Mouse (Mus musculus): ENCODE results near the gene Farp1. TPM values are rescaled to one million over a fixed set of nuclear protein-coding genes. Genes with fewer than 3 reads are reported as not detected.

Gene Farp1
- polyA plus RNA-seq, 1 experiment from 2014 or later = 36.8 TPM

- no peaks in the 10 kb centered on the region for H3K9me3 ChIP-seq (ENCODE audit: low read depth, low read length)
- no peak overlapping the region for H3K9ac ChIP-seq
- no peak overlapping the region for H3K27ac ChIP-seq (ENCODE audit: low read depth)
- no peak overlapping the region for H3K4me2 ChIP-seq
- TF ChIP-seq CTCF (IDR thresholded peaks at IDR 0.05; ENCODE audit: low read depth) = no peak
- ATAC-seq (ENCODE audit: insufficient read depth) (no peak), DNase-seq (no peak)
- WGBS = 75% methylated on average over 7 of the region's 7 CpGs
- H3K36me3 ChIP-seq (ENCODE audit: insufficient read depth) = no peaks in the 10 kb centered on the region
- 0 out of 2 replicates have a peak, but pooled peaks cover 8% of the 10 kb centered on the region for H3K4me1 ChIP-seq (ENCODE audit: insufficient read depth)
- H3K27me3 ChIP-seq (ENCODE audit: insufficient read depth, low read length) = no peaks in the 10 kb centered on the region
- H3K4me3 ChIP-seq (ENCODE audit: low read depth, low read length) = no peak overlapping the region
Observed at GRCm38 (mm10) chr14:121322641-121323040, 287.6 kb downstream of the Farp1 start.

GRCm38 (mm10) chr14:121324521-121325330, 289.7 kb downstream of the Farp1 start:
- no peaks in the 10 kb centered on the region for H3K27me3 ChIP-seq (ENCODE audit: insufficient read depth, low read length)
- H3K4me1 ChIP-seq (ENCODE audit: insufficient read depth) = no peaks in the 10 kb centered on the region
- H3K4me2 ChIP-seq = no peak overlapping the region
- no peak overlapping the region for H3K27ac ChIP-seq (ENCODE audit: low read depth)
- H3K36me3 ChIP-seq (ENCODE audit: insufficient read depth) = no peaks in the 10 kb centered on the region
- ATAC-seq (ENCODE audit: insufficient read depth) (no peak), DNase-seq (no peak)
- WGBS = 76% methylated on average over 17 of the region's 17 CpGs
- H3K4me3 ChIP-seq (ENCODE audit: low read depth, low read length) = no peak overlapping the region
- no peaks in the 10 kb centered on the region for H3K9me3 ChIP-seq (ENCODE audit: low read depth, low read length)
- TF ChIP-seq CTCF (IDR thresholded peaks at IDR 0.05; ENCODE audit: low read depth) = no peak
- no peak overlapping the region for H3K9ac ChIP-seq

- no peak for DNase-seq
- Histone ChIP-seq H3K4me1 (ENCODE audit: insufficient read depth) (no peaks in the 10 kb centered on the region), H3K36me3 (ENCODE audit: insufficient read depth) (no peaks in the 10 kb centered on the region), H3K4me2 (no peak overlapping the region), H3K9ac (no peak overlapping the region), H3K4me3 (ENCODE audit: low read depth, low read length) (no peak overlapping the region), H3K27ac (ENCODE audit: low read depth) (no peak overlapping the region), H3K9me3 (ENCODE audit: low read depth, low read length) (no peaks in the 10 kb centered on the region), H3K27me3 (ENCODE audit: insufficient read depth, low read length) (no peaks in the 10 kb centered on the region)
- WGBS = 76% methylated on average over 2 of the region's 2 CpGs
- ATAC-seq (ENCODE audit: insufficient read depth) = no peak; the same call in 1 of the 2 replicates
- TF ChIP-seq CTCF (IDR thresholded peaks at IDR 0.05; ENCODE audit: low read depth) = no peak
Observed at GRCm38 (mm10) chr14:121326432-121326831, 291.4 kb downstream of the Farp1 start.

- Histone ChIP-seq H3K27me3 (ENCODE audit: insufficient read depth, low read length) (no peaks in the 10 kb centered on the region), H3K27ac (ENCODE audit: low read depth) (no peak overlapping the region), H3K4me2 (no peak overlapping the region), H3K9ac (no peak overlapping the region), H3K4me1 (ENCODE audit: insufficient read depth) (no peaks in the 10 kb centered on the region), H3K9me3 (ENCODE audit: low read depth, low read length) (no peaks in the 10 kb centered on the region), H3K4me3 (ENCODE audit: low read depth, low read length) (no peak overlapping the region), H3K36me3 (ENCODE audit: insufficient read depth) (no peaks in the 10 kb centered on the region; the same call in 1 of the 2 replicates)
- ATAC-seq (ENCODE audit: insufficient read depth) (no peak), DNase-seq (no peak)
- TF ChIP-seq CTCF (IDR thresholded peaks at IDR 0.05; ENCODE audit: low read depth) = no peak
- 68% methylated on average over 5 of the region's 5 CpGs for WGBS
Observed at GRCm38 (mm10) chr14:121328878-121329277, 293.9 kb downstream of the Farp1 start.

- Histone ChIP-seq H3K4me1 (ENCODE audit: insufficient read depth) (no peaks in the 10 kb centered on the region), H3K36me3 (ENCODE audit: insufficient read depth) (peaks cover under 1% of the 10 kb centered on the region; the same call in 1 of the 2 replicates), H3K9me3 (ENCODE audit: low read depth, low read length) (no peaks in the 10 kb centered on the region), H3K4me2 (no peak overlapping the region), H3K27ac (ENCODE audit: low read depth) (no peak overlapping the region), H3K27me3 (ENCODE audit: insufficient read depth, low read length) (no peaks in the 10 kb centered on the region), H3K9ac (no peak overlapping the region), H3K4me3 (ENCODE audit: low read depth, low read length) (no peak overlapping the region)
- TF ChIP-seq CTCF (IDR thresholded peaks at IDR 0.05; ENCODE audit: low read depth) = no peak
- 68% methylated on average over 5 of the region's 5 CpGs for WGBS
- ATAC-seq (ENCODE audit: insufficient read depth) = no peak; the same call in 1 of the 2 replicates
- no peak for DNase-seq
Observed at GRCm38 (mm10) chr14:121329401-121330089, 294.5 kb downstream of the Farp1 start.

- ATAC-seq (ENCODE audit: insufficient read depth) (no peak), DNase-seq (no peak)
- no peak for TF ChIP-seq CTCF (IDR thresholded peaks at IDR 0.05; ENCODE audit: low read depth)
- no peak overlapping the region for H3K9ac ChIP-seq
- H3K9me3 ChIP-seq (ENCODE audit: low read depth, low read length) = no peaks in the 10 kb centered on the region
- no peaks in the 10 kb centered on the region for H3K4me1 ChIP-seq (ENCODE audit: insufficient read depth)
- H3K4me2 ChIP-seq = no peak overlapping the region
- WGBS = 85% methylated on average over 3 of the region's 3 CpGs
- peaks cover 3% of the 10 kb centered on the region; the same call in 1 of the 2 replicates for H3K36me3 ChIP-seq (ENCODE audit: insufficient read depth)
- H3K4me3 ChIP-seq (ENCODE audit: low read depth, low read length) = no peak overlapping the region
- no peaks in the 10 kb centered on the region for H3K27me3 ChIP-seq (ENCODE audit: insufficient read depth, low read length)
- H3K27ac ChIP-seq (ENCODE audit: low read depth) = no peak overlapping the region
Observed at GRCm38 (mm10) chr14:121330090-121330408, 295.0 kb downstream of the Farp1 start.

Other genes starting within 250 kb of the Farp1 start
- 131 and 132 TPM in 2 replicates for gene Ipo5, start 124.0 kb upstream of the Farp1 start, polyA plus RNA-seq (2014; fragmentation: Nextera tagmentation; extraction: Ambion mirVana)

All from lung, embryonic 14.5 days (tissue).